Mouse (Mus musculus) lung, postnatal 0 days (tissue): ENCODE measurements around the gene Rarres2. TPM values are rescaled to one million over a fixed set of nuclear protein-coding genes. Genes with fewer than 3 reads are reported as not detected.

Experiments
- ATAC-seq: fragments of 200-750 bp; cut with Nextera tagmentation; 2 replicates; pipeline ENCODE4 v1.8.0; 2017; ENCODE audit warnings: moderate library complexity
- DNase-seq: peaks from one replicate; pipeline ENCODE4 v3.0.0-alpha.2; 2016; ENCODE audit warnings: low spot score
- H3K27ac ChIP-seq: fragments of 300-500 bp; sonication (generic); 2 replicates; pipeline ENCODE4 v1.5.1; 2014; ENCODE audit warnings: antibody characterized with exemption, mild to moderate bottlenecking, low read length, mixed read lengths
- H3K27me3 ChIP-seq: fragments of 300-500 bp; sonication (generic); replicated peaks from 2 replicates; pipeline ENCODE4 v1.6.1; 2014; ENCODE audit warnings: low read length, mixed read lengths; ENCODE audit not compliant: insufficient read depth
- H3K36me3 ChIP-seq: fragments of 300-500 bp; sonication (generic); 2 replicates; pipeline ENCODE4 v1.6.1; 2014; ENCODE audit warnings: low read length, mixed read lengths; ENCODE audit not compliant: insufficient read depth
- H3K4me1 ChIP-seq: fragments of 300-500 bp; sonication (generic); 2 replicates; pipeline ENCODE4 v1.6.1; 2014; ENCODE audit warnings: antibody characterized with exemption, low read depth, low read length, mixed read lengths; ENCODE audit not compliant: insufficient read depth
- H3K4me2 ChIP-seq: fragments of 300-500 bp; sonication (generic); replicated peaks from 2 replicates; pipeline ENCODE4 v1.6.1; 2014; ENCODE audit warnings: low read depth, mild to moderate bottlenecking, low read length, moderate library complexity, mixed read lengths
- H3K4me3 ChIP-seq: fragments of 300-500 bp; sonication (generic); 2 replicates; pipeline ENCODE4 v1.5.1; 2014; ENCODE audit warnings: low read depth, low read length
- H3K9ac ChIP-seq: fragments of 300-500 bp; sonication (generic); replicated peaks from 2 replicates; pipeline ENCODE4 v1.6.1; 2014; ENCODE audit warnings: low read depth, mild to moderate bottlenecking
- H3K9me3 ChIP-seq: fragments of 300-500 bp; sonication (generic); 2 replicates; pipeline ENCODE4 v1.6.1; 2016; ENCODE audit warnings: low read length, mixed read lengths
- CTCF ChIP-seq: IDR thresholded peaks from 2 replicates; pipeline ENCODE4 v1.5.1; 2016; ENCODE audit warnings: antibody characterized with exemption, mild to moderate bottlenecking
- EP300 ChIP-seq: IDR thresholded peaks from 2 replicates; pipeline ENCODE4 v1.6.1; 2016; ENCODE audit warnings: antibody characterized with exemption, mild to moderate bottlenecking, control low read depth
- WGBS: fragments of 180-500 bp; shearing (Covaris S2); extraction: QIAGEN DNeasy Blood & Tissue Kit; methylation state at CpG from one replicate; pipeline ENCODE4 v1.1.7; 2014; 5-methylcytosine and 5-hydroxymethylcytosine counted together
- polyA plus RNA-seq: library from polyadenylated mRNA; unstranded; fragments of >200 nt; fragmentation: Nextera tagmentation; extraction: Ambion mirVana; gene quantifications from 2 replicates; pipeline ENCODE4 v1.2.1, GENCODE M21; 2015

Rarres2 gene
- polyA plus RNA-seq, 1 experiment from 2014 or later = 301 TPM

DNA sequence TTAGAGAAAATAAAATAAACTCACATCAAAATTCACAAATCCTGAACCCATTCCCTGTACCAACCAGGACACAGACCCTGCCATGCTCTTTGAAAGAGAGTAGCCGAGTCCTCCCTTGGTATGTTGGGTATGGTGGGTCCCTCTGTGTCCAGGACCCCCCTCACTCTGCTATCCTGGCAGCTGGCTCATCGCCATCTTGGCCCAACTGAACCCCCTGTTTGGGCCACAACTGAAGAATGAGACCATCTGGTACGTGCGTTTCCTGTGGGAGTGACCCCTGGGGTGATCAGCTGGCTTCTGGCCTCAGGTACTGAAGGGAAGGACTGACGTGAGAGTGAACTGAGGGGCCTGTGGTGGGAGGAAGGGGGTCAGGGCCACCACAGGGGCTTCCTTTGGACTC, 32.7 kb downstream of the Rarres2 start:
- no peak overlapping the region for H3K4me2 ChIP-seq
- peaks cover 4% of the 10 kb centered on the region; the same call in 1 of the 2 replicates for H3K4me1 ChIP-seq
- H3K4me3 ChIP-seq = no peak overlapping the region
- no peaks in the 10 kb centered on the region for H3K9me3 ChIP-seq
- no peak for ATAC-seq
- TF ChIP-seq CTCF = no peak
- no peak for TF ChIP-seq EP300
- no peak overlapping the region for H3K9ac ChIP-seq
- no peaks in the 10 kb centered on the region for H3K27me3 ChIP-seq
- H3K27ac ChIP-seq = no peak overlapping the region
- no peak for DNase-seq
- WGBS = 69% methylated on average over 5 of the region's 5 CpGs
- no peaks in the 10 kb centered on the region for H3K36me3 ChIP-seq

DNA sequence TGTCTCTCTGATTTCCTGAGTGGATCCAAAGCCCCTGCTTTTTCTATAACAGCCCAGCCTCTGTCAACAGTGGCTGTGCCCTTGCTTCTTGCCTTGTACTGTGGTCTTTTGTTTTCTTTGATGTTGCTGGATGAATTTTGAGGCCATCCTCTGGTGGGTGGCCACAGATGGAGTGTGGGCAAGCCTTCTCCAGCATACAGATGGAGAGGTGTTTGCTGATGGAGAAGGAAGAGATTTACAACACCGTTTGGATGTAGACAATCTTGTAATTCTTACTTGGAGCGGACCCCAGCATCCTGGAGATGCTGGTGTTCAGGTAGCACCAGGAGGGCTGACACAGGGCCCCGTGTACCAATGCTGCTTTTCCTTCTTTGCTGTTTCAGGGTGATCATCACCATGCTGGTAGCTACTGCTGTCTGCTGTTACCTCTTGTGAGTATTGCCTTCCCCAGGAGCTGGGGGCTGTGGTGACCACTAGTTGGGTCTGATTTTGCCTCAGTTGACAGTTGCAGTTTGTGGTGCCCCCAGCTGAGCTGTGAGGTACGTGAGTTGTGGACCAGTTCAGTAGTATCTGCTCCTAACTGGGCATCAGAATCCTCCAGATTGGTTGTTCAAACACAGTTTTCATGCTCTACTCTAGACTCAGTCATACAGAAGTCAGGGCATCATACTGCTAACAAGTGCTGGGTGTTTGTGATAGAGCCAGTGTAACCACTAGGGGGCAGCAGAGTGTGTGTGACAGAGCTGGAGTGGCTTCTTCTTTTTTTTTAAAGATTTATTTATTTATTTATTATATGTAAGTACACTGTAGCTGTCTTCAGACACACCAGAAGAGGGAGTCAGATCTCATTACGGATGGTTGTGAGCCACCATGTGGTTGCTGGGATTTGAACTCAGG, 33.5 kb downstream of the Rarres2 start:
- WGBS = 73% methylated on average over 4 of the region's 5 CpGs
- H3K27me3 ChIP-seq = no peaks in the 10 kb centered on the region
- no peak overlapping the region for H3K4me2 ChIP-seq
- peak; percentile 40; the same call in 1 of the 2 replicates for ATAC-seq
- no peak overlapping the region for H3K4me3 ChIP-seq
- H3K9ac ChIP-seq = no peak overlapping the region
- peak; percentile 88 for DNase-seq
- TF ChIP-seq EP300 (no peak), CTCF (peak; percentile 82)
- H3K4me1 ChIP-seq = peaks cover 4% of the 10 kb centered on the region; the same call in 1 of the 2 replicates
- no peak overlapping the region for H3K27ac ChIP-seq
- no peaks in the 10 kb centered on the region for H3K36me3 ChIP-seq
- H3K9me3 ChIP-seq = no peaks in the 10 kb centered on the region

DNA sequence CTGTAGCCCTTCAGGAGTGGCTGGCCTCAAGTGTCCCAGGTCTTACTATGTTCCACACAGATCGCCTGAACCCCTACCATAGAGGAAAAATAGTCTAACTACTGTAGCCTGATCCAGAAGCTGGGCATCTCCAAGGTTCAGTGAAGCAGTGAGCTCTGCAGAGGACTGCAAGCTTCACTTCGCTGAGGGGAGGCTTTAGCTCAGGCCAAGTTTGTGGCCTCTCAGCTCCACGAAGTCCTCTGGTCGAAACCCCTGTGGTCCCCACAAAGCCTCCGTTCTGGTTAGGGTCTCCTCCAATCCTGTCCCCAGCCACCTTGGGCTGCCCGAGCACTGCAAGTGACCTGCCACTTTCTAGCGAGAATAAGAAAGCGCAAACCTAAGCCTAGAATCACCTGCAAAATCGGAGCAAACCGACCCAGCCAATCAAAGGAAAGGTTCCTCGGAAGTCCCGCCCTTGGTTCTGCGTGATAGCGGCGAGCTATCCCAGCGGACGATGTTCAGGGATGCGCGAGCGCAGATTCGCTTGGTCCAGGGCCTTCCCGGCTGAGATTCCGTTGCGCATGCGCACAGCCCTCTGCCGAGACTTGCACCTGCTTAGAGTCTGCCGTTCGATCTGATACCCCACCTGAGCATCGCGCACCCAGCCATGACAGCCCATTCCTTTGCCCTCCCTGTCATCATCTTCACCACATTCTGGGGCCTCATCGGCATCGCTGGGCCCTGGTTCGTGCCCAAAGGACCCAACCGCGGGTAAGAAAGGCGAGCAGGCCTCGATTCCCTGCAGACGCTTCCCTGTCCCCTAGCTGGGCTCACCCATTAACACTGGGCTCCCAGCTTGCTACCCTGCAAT, 35.3 kb downstream of the Rarres2 start, which contains the start of gene Atp6v0e2:
TSS of gene Atp6v0e2 (plus strand) at position 511 of the 850 bp plus-strand sequence.
- peaks cover 4% of the 10 kb centered on the region; the same call in 1 of the 2 replicates for H3K4me1 ChIP-seq
- H3K9ac ChIP-seq = no peak within 1 kb of the TSS
- DNase-seq (peak; percentile 74), ATAC-seq (peak; percentile 54)
- no peak for TF ChIP-seq EP300
- TF ChIP-seq CTCF = no peak
- H3K27me3 ChIP-seq = no peaks in the 10 kb centered on the region
- H3K4me3 ChIP-seq = peak within 1 kb of the TSS; percentile 17; the same call in 1 of the 2 replicates
- no peaks in the 10 kb centered on the region for H3K36me3 ChIP-seq
- WGBS = 6% methylated on average over 38 of the region's 38 CpGs
- no peaks in the 10 kb centered on the region for H3K9me3 ChIP-seq
- no peak within 1 kb of the TSS for H3K27ac ChIP-seq
- H3K4me2 ChIP-seq = peak within 1 kb of the TSS; percentile 51

DNA sequence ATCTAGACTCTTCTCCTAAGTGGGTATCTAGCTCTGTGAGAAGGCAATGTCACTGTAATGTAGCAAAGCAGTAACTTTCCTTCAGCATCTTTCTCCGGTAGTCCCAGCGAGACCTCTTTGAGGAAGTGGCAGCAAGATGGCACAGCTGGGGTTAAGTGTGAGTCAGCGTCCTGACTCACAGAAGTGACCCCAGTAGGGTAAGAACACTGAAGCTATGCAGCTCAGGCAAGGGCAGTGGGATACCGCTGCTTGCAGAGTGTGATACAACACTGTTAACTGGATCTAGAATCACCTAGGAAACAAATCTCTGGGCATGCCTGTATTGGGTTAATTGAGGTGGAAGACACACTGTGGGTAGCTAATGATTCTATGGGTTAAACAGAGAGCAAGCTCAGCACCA, 36.5 kb downstream of the Rarres2 start:
- no peak for DNase-seq
- no peak overlapping the region for H3K4me3 ChIP-seq
- H3K27me3 ChIP-seq = no peaks in the 10 kb centered on the region
- WGBS = 65% methylated on average over 4 of the region's 4 CpGs
- no peak overlapping the region for H3K9ac ChIP-seq
- no peaks in the 10 kb centered on the region for H3K36me3 ChIP-seq
- H3K9me3 ChIP-seq = no peaks in the 10 kb centered on the region
- H3K4me2 ChIP-seq = no peak overlapping the region
- no peak for ATAC-seq
- no peak overlapping the region for H3K27ac ChIP-seq
- peaks cover 4% of the 10 kb centered on the region; the same call in 1 of the 2 replicates for H3K4me1 ChIP-seq
- no peak for TF ChIP-seq CTCF
- no peak for TF ChIP-seq EP300

DNA sequence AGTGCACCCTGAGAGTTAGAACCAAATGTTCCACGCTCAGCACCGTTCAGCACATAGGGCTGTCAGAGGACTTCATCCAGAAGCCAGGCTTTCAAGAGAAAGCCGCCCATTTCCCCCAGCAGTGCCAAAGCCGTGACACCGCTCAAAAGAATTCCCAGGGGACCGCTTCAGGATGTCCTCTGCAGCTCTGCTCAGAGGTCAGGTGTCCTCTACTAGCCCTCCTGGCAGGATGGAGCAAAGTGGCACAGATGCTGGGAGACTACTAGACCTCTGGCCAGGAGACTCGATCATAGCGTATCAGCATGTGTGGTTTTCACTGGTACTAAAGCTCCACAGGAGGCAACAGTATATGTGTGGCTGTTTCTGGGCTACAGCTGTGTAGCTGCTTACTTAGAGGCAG, 37.7 kb downstream of the Rarres2 start:
- TF ChIP-seq CTCF (no peak), EP300 (no peak)
- H3K36me3 ChIP-seq = no peaks in the 10 kb centered on the region
- H3K9ac ChIP-seq = no peak overlapping the region
- WGBS = 78% methylated on average over 8 of the region's 8 CpGs
- no peak for ATAC-seq
- H3K4me3 ChIP-seq = no peak overlapping the region
- no peaks in the 10 kb centered on the region for H3K27me3 ChIP-seq
- no peaks in the 10 kb centered on the region for H3K9me3 ChIP-seq
- H3K4me2 ChIP-seq = no peak overlapping the region
- DNase-seq = no peak
- peaks cover 4% of the 10 kb centered on the region; the same call in 1 of the 2 replicates for H3K4me1 ChIP-seq
- H3K27ac ChIP-seq = no peak overlapping the region

DNA sequence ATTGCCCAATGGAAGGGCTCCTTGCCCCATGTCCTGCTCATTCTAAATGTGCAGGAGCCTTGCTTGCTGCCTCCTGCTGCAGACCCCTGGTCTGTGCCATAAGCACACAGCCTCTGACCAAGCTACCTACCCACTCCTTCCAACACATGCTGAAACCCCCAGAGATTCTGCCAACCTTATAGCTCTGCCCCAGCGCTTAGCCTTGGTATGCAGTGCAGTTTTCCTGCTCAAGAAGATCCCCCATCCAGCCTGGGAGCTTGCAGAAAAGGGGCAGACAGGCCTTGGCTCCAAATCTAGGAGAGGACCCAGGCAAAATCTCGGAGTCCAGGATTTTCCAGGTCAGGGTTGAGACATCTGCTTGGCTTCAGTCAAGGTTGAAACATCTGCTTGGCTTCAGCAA, 39.1 kb downstream of the Rarres2 start:
- peaks cover 4% of the 10 kb centered on the region; the same call in 1 of the 2 replicates for H3K4me1 ChIP-seq
- no peaks in the 10 kb centered on the region for H3K9me3 ChIP-seq
- no peak overlapping the region for H3K4me2 ChIP-seq
- H3K4me3 ChIP-seq = no peak overlapping the region
- no peak for ATAC-seq
- no peak for DNase-seq
- TF ChIP-seq EP300 (no peak), CTCF (no peak)
- WGBS = 72% methylated on average over 2 of the region's 2 CpGs
- H3K9ac ChIP-seq = no peak overlapping the region
- H3K36me3 ChIP-seq = no peaks in the 10 kb centered on the region
- H3K27me3 ChIP-seq = no peaks in the 10 kb centered on the region
- H3K27ac ChIP-seq = no peak overlapping the region
